Mouse (Mus musculus) forebrain, embryonic 16.5 days (tissue): ENCODE measurements around the gene Gm17409. TPM values are rescaled to one million over a fixed set of nuclear protein-coding genes. Genes with fewer than 3 reads are reported as not detected.
A peak's percentile ranks its signal among the peaks of the same experiment; 100 is the strongest.

Source experiments
- ATAC-seq: fragments of 200-750 bp; cut with Nextera tagmentation; 2 replicates; pipeline ENCODE4 v1.8.0; 2017; ENCODE audit warnings: mild to moderate bottlenecking, moderate library complexity
- H3K27ac ChIP-seq: fragments of 300-500 bp; sonication (generic); 2 replicates; pipeline ENCODE4 v1.5.1; 2014; ENCODE audit warnings: low read length, control low read depth
- H3K27me3 ChIP-seq: fragments of 300-500 bp; sonication (generic); replicated peaks from 2 replicates; pipeline ENCODE4 v1.6.1; 2014; ENCODE audit warnings: low read length; ENCODE audit not compliant: control insufficient read depth, insufficient read depth
- H3K36me3 ChIP-seq: fragments of 300-500 bp; sonication (generic); 2 replicates; pipeline ENCODE4 v1.6.1; 2014; ENCODE audit not compliant: control insufficient read depth, insufficient read depth
- H3K4me1 ChIP-seq: fragments of 300-500 bp; sonication (generic); replicated peaks from 2 replicates; pipeline ENCODE4 v1.6.1; 2014; ENCODE audit warnings: low read length; ENCODE audit not compliant: control insufficient read depth, insufficient read depth
- H3K4me2 ChIP-seq: fragments of 300-500 bp; sonication (generic); 2 replicates; pipeline ENCODE4 v1.6.1; 2014; ENCODE audit warnings: mild to moderate bottlenecking, low read length, control low read depth
- H3K4me3 ChIP-seq: fragments of 300-500 bp; sonication (generic); replicated peaks from 2 replicates; pipeline ENCODE4 v1.5.1; 2014; ENCODE audit warnings: mild to moderate bottlenecking, low read length, control low read depth
- H3K9ac ChIP-seq: fragments of 300-500 bp; sonication (generic); replicated peaks from 2 replicates; pipeline ENCODE4 v1.6.1; 2014; ENCODE audit warnings: low read depth, low read length, control low read depth
- H3K9me3 ChIP-seq: fragments of 300-500 bp; sonication (generic); 2 replicates; pipeline ENCODE4 v1.6.1; 2016; ENCODE audit warnings: low read length; ENCODE audit not compliant: control insufficient read depth
- WGBS: fragments of 180-500 bp; shearing (Covaris S2); extraction: QIAGEN DNeasy Blood & Tissue Kit; methylation state at CpG from one replicate; pipeline ENCODE4 v1.1.7; 2014; 5-methylcytosine and 5-hydroxymethylcytosine counted together
- polyA plus RNA-seq: library from polyadenylated mRNA; unstranded; fragments of >200 nt; fragmentation: Nextera tagmentation; extraction: Ambion mirVana; gene quantifications from 2 replicates; pipeline ENCODE4 v1.2.1, GENCODE M21; 2015

Gm17409 gene
- polyA plus RNA-seq, 1 experiment from 2014 or later, result 0.37 TPM

DNA sequence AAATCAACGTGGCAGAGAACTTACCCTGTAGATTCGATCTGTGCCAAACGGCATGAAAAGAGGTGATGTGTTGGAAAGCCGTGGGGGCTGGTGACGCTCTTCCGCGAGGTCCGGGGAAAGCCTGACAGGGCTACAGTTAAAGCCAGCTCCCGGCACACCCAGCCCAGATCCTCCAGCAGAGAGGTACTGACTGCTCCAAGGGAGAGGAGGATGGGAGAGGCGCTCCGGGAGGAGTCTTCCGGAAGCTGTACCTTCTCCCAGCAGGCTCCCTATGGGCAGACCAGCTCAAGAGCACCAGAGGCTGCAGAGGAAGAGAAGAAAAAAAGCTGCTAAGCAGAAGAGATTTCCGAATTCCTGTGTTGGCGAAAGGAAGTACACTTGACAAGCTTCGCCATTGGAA, 46.1 kb downstream of the Gm17409 start:
- Histone ChIP-seq H3K27ac (0 out of 2 replicates have a peak overlapping the region, but pooled peaks have one; percentile 20), H3K27me3 (no peaks in the 10 kb centered on the region), H3K36me3 (no peaks in the 10 kb centered on the region), H3K4me1 (peaks cover 6% of the 10 kb centered on the region), H3K9ac (no peak overlapping the region), H3K4me2 (no peak overlapping the region), H3K4me3 (no peak overlapping the region), H3K9me3 (no peaks in the 10 kb centered on the region)
- WGBS, result 41% methylated on average over 15 of the region's 15 CpGs
- ATAC-seq, result peak; percentile 14; the same call in 1 of the 2 replicates

DNA sequence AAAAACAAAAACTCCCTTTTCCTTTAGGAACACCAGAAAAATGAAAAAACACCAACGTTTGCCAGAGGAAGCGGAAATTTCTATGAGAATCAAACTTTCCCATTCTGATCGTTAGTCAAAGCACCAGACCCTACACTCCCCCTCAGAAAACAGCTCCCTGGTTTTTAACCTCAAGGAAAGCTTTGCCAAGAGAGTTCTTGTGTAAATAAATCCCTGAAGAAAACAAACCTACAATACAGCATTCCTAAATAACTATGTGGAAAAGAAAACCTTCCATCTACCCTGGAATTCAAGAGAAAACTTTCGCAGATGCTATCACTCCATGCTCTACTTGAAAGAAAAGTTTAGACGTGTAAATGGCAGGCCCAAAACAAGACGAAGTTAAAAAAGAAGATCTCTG, 47.0 kb downstream of the Gm17409 start:
- Histone ChIP-seq H3K27me3 (no peaks in the 10 kb centered on the region), H3K9me3 (no peaks in the 10 kb centered on the region), H3K27ac (no peak overlapping the region), H3K36me3 (no peaks in the 10 kb centered on the region), H3K4me1 (peaks cover 6% of the 10 kb centered on the region), H3K4me3 (no peak overlapping the region), H3K4me2 (no peak overlapping the region), H3K9ac (no peak overlapping the region)
- WGBS, result 58% methylated on average over 6 of the region's 6 CpGs
- ATAC-seq, result no peak

GRCm38 (mm10) chr2:58518517-58518916, 48.6 kb downstream of the Gm17409 start:
- Histone ChIP-seq H3K36me3 (no peaks in the 10 kb centered on the region), H3K4me3 (no peak overlapping the region), H3K4me2 (no peak overlapping the region), H3K9me3 (no peaks in the 10 kb centered on the region), H3K4me1 (peaks cover 11% of the 10 kb centered on the region), H3K27ac (no peak overlapping the region), H3K9ac (no peak overlapping the region), H3K27me3 (no peaks in the 10 kb centered on the region)
- ATAC-seq, result no peak
- 83% methylated on average over 1 of the region's 1 CpGs for WGBS

Other genes starting within 250 kb of the Gm17409 start
- gene Acvr1c, start 112.2 kb upstream of the Gm17409 start, polyA plus RNA-seq, result 2.5 TPM in 2 replicates
- gene Acvr1, start 97.0 kb downstream of the Gm17409 start, polyA plus RNA-seq, result 7.4 and 9.8 TPM in 2 replicates
- 11.7 and 16.8 TPM in 2 replicates for gene Upp2, start 97.2 kb downstream of the Gm17409 start, polyA plus RNA-seq